Mouse (Mus musculus): ENCODE measurements at regions not wholly inside any gene's neighbourhood (a gene's known extent, or its start where the extent isn't known, plus 50 kb on each side); places are given as distances from the start of the nearest gene placed in this dataset.

- WGBS, result 70% methylated on average over 1 of the region's 1 CpGs
- H3K27ac ChIP-seq (replicated peaks in 1 of 2; ENCODE audit: control insufficient read depth in 1 of 2, insufficient read depth in 1 of 2, low read depth in 2 of 2, low read length in 2 of 2), result peak overlapping the region; percentile 97 to 99
- no peak for ATAC-seq (ENCODE audit: insufficient number of reproducible peaks, insufficient read depth, low FRiP score, low read depth)
These were observed 150.1 kb upstream of the Gm5148 start for GRCm38 (mm10) chr3:37874346-37874745.

GRCm38 (mm10) chr3:37872329-37872728 lies 148.0 kb upstream of the Gm5148 start:
- H3K4me1 ChIP-seq (ENCODE audit: control insufficient read depth in 2 of 2, insufficient read depth in 2 of 2, low read length in 2 of 2), result peaks cover 20 to 21% of the 10 kb centered on the region in 2 experiments
- H3K36me3 ChIP-seq (ENCODE audit: control insufficient read depth, insufficient read depth, low read length), result no peaks in the 10 kb centered on the region
- H3K27ac ChIP-seq (replicated peaks in 1 of 2; ENCODE audit: control insufficient read depth in 1 of 2, insufficient read depth in 1 of 2, low read depth in 2 of 2, low read length in 2 of 2), result no peak overlapping the region
- H3K4me2 ChIP-seq (ENCODE audit: low read length), result no peak overlapping the region
- no peak for ATAC-seq (ENCODE audit: insufficient number of reproducible peaks, insufficient read depth, low FRiP score, low read depth)
- H3K4me3 ChIP-seq (ENCODE audit: control insufficient read depth in 1 of 2, insufficient read depth in 1 of 2, low read depth in 1 of 2, low read length in 2 of 2), result no peak overlapping the region
- no peaks in the 10 kb centered on the region for H3K27me3 ChIP-seq (ENCODE audit: control insufficient read depth, insufficient read depth, low read length)
- WGBS, result 85% methylated on average over 3 of the region's 3 CpGs
- no peaks in the 10 kb centered on the region for H3K9me3 ChIP-seq (ENCODE audit: control insufficient read depth, low read length)
- no peak overlapping the region for H3K9ac ChIP-seq (ENCODE audit: low read length)

More at GRCm38 (mm10) chr3:37874346-37874745, 150.1 kb upstream of the Gm5148 start:
- Histone ChIP-seq H3K9ac (ENCODE audit: low read length) (no peak overlapping the region), H3K4me2 (ENCODE audit: low read length) (no peak overlapping the region), H3K27me3 (ENCODE audit: control insufficient read depth, insufficient read depth, low read length) (no peaks in the 10 kb centered on the region), H3K9me3 (ENCODE audit: control insufficient read depth, low read length) (no peaks in the 10 kb centered on the region), H3K4me1 (ENCODE audit: control insufficient read depth in 2 of 2, insufficient read depth in 2 of 2, low read length in 2 of 2) (peaks cover 20 to 21% of the 10 kb centered on the region in 2 experiments), H3K36me3 (ENCODE audit: control insufficient read depth, insufficient read depth, low read length) (no peaks in the 10 kb centered on the region), H3K4me3 (ENCODE audit: control insufficient read depth in 1 of 2, insufficient read depth in 1 of 2, low read depth in 1 of 2, low read length in 2 of 2) (no peak overlapping the region)

GRCm38 (mm10) chr3:37871076-37871475 lies 146.8 kb upstream of the Gm5148 start:
- 66% methylated on average over 4 of the region's 4 CpGs for WGBS
- H3K9me3 ChIP-seq (ENCODE audit: control insufficient read depth, low read length), result no peaks in the 10 kb centered on the region
- no peak overlapping the region for H3K9ac ChIP-seq (ENCODE audit: low read length)
- H3K36me3 ChIP-seq (ENCODE audit: control insufficient read depth, insufficient read depth, low read length), result no peaks in the 10 kb centered on the region
- H3K4me1 ChIP-seq (ENCODE audit: control insufficient read depth in 2 of 2, insufficient read depth in 2 of 2, low read length in 2 of 2), result peaks cover 15 to 17% of the 10 kb centered on the region in 2 experiments
- no peaks in the 10 kb centered on the region for H3K27me3 ChIP-seq (ENCODE audit: control insufficient read depth, insufficient read depth, low read length)
- no peak for ATAC-seq (ENCODE audit: insufficient number of reproducible peaks, insufficient read depth, low FRiP score, low read depth)
- no peak overlapping the region for H3K4me2 ChIP-seq (ENCODE audit: low read length)
- no peak overlapping the region for H3K27ac ChIP-seq (replicated peaks in 1 of 2; ENCODE audit: control insufficient read depth in 1 of 2, insufficient read depth in 1 of 2, low read depth in 2 of 2, low read length in 2 of 2)
- H3K4me3 ChIP-seq (ENCODE audit: control insufficient read depth in 1 of 2, insufficient read depth in 1 of 2, low read depth in 1 of 2, low read length in 2 of 2), result no peak overlapping the region

GRCm38 (mm10) chr3:37868454-37868853 lies 144.2 kb upstream of the Gm5148 start:
- Histone ChIP-seq H3K4me2 (ENCODE audit: low read length) (no peak overlapping the region), H3K27ac (replicated peaks in 1 of 2; ENCODE audit: control insufficient read depth in 1 of 2, insufficient read depth in 1 of 2, low read depth in 2 of 2, low read length in 2 of 2) (no peak overlapping the region; a peak in 1 of 4 replicates), H3K36me3 (ENCODE audit: control insufficient read depth, insufficient read depth, low read length) (no peaks in the 10 kb centered on the region), H3K9ac (ENCODE audit: low read length) (no peak overlapping the region), H3K4me3 (ENCODE audit: control insufficient read depth in 1 of 2, insufficient read depth in 1 of 2, low read depth in 1 of 2, low read length in 2 of 2) (no peak overlapping the region), H3K9me3 (ENCODE audit: control insufficient read depth, low read length) (no peaks in the 10 kb centered on the region), H3K4me1 (ENCODE audit: control insufficient read depth in 2 of 2, insufficient read depth in 2 of 2, low read length in 2 of 2) (no peaks in the 10 kb centered on the region; a peak in 1 of 4 replicates), H3K27me3 (ENCODE audit: control insufficient read depth, insufficient read depth, low read length) (no peaks in the 10 kb centered on the region)
- 56% methylated on average over 4 of the region's 4 CpGs for WGBS
- ATAC-seq (ENCODE audit: insufficient number of reproducible peaks, insufficient read depth, low FRiP score, low read depth), result no peak

- WGBS, result 92% methylated on average over 9 of the region's 9 CpGs
These were observed 138.5 kb upstream of the Gm5148 start for GRCm38 (mm10) chr3:37862756-37863155.

GRCm38 (mm10) chr3:37860715-37861461 lies 136.6 kb upstream of the Gm5148 start:
- Histone ChIP-seq H3K4me2 (ENCODE audit: low read length) (no peak overlapping the region), H3K9me3 (ENCODE audit: control insufficient read depth, low read length) (no peaks in the 10 kb centered on the region), H3K4me3 (ENCODE audit: control insufficient read depth in 1 of 2, insufficient read depth in 1 of 2, low read depth in 1 of 2, low read length in 2 of 2) (no peak overlapping the region), H3K27me3 (ENCODE audit: control insufficient read depth, insufficient read depth, low read length) (no peaks in the 10 kb centered on the region), H3K27ac (replicated peaks in 1 of 2; ENCODE audit: control insufficient read depth in 1 of 2, insufficient read depth in 1 of 2, low read depth in 2 of 2, low read length in 2 of 2) (peak overlapping the region; percentile 30 to 76; a peak in 3 of 4 replicates), H3K36me3 (ENCODE audit: control insufficient read depth, insufficient read depth, low read length) (no peaks in the 10 kb centered on the region), H3K4me1 (ENCODE audit: control insufficient read depth in 2 of 2, insufficient read depth in 2 of 2, low read length in 2 of 2) (peaks cover 21 to 24% of the 10 kb centered on the region in 2 experiments), H3K9ac (ENCODE audit: low read length) (no peak overlapping the region)
- WGBS, result 47% methylated on average over 9 of the region's 9 CpGs
- no peak for ATAC-seq (ENCODE audit: insufficient number of reproducible peaks, insufficient read depth, low FRiP score, low read depth)

More at GRCm38 (mm10) chr3:37862756-37863155, 138.5 kb upstream of the Gm5148 start:
- no peak overlapping the region for H3K9ac ChIP-seq (ENCODE audit: low read length)
- no peak overlapping the region for H3K4me3 ChIP-seq (ENCODE audit: control insufficient read depth in 1 of 2, insufficient read depth in 1 of 2, low read depth in 1 of 2, low read length in 2 of 2)
- no peak overlapping the region for H3K27ac ChIP-seq (replicated peaks in 1 of 2; ENCODE audit: control insufficient read depth in 1 of 2, insufficient read depth in 1 of 2, low read depth in 2 of 2, low read length in 2 of 2)
- H3K9me3 ChIP-seq (ENCODE audit: control insufficient read depth, low read length), result no peaks in the 10 kb centered on the region
- ATAC-seq (ENCODE audit: insufficient number of reproducible peaks, insufficient read depth, low FRiP score, low read depth), result no peak
- H3K27me3 ChIP-seq (ENCODE audit: control insufficient read depth, insufficient read depth, low read length), result no peaks in the 10 kb centered on the region
- peaks cover 21 to 24% of the 10 kb centered on the region in 2 experiments for H3K4me1 ChIP-seq (ENCODE audit: control insufficient read depth in 2 of 2, insufficient read depth in 2 of 2, low read length in 2 of 2)
- no peak overlapping the region for H3K4me2 ChIP-seq (ENCODE audit: low read length)
- H3K36me3 ChIP-seq (ENCODE audit: control insufficient read depth, insufficient read depth, low read length), result no peaks in the 10 kb centered on the region

GRCm38 (mm10) chr3:37860034-37860714 lies 135.9 kb upstream of the Gm5148 start:
- Histone ChIP-seq H3K4me2 (ENCODE audit: low read length) (peak overlapping the region; percentile 18; the same call in 1 of the 2 replicates), H3K27me3 (ENCODE audit: control insufficient read depth, insufficient read depth, low read length) (no peaks in the 10 kb centered on the region), H3K4me3 (ENCODE audit: control insufficient read depth in 1 of 2, insufficient read depth in 1 of 2, low read depth in 1 of 2, low read length in 2 of 2) (no peak overlapping the region), H3K36me3 (ENCODE audit: control insufficient read depth, insufficient read depth, low read length) (no peaks in the 10 kb centered on the region), H3K4me1 (ENCODE audit: control insufficient read depth in 2 of 2, insufficient read depth in 2 of 2, low read length in 2 of 2) (peaks cover 21 to 24% of the 10 kb centered on the region in 2 experiments), H3K27ac (replicated peaks in 1 of 2; ENCODE audit: control insufficient read depth in 1 of 2, insufficient read depth in 1 of 2, low read depth in 2 of 2, low read length in 2 of 2) (peak overlapping the region; percentile 49 to 67; a peak in 3 of 4 replicates), H3K9me3 (ENCODE audit: control insufficient read depth, low read length) (no peaks in the 10 kb centered on the region), H3K9ac (ENCODE audit: low read length) (no peak overlapping the region)
- ATAC-seq (ENCODE audit: insufficient number of reproducible peaks, insufficient read depth, low FRiP score, low read depth), result peak; percentile 68
- 32% methylated on average over 13 of the region's 13 CpGs for WGBS

All from heart, embryonic 14.5 days (tissue).